In genomic region chr19:42089748-42090595, GRCm38 (mm10) we compare ENCODE assay signal across 8 mouse cellular contexts. TPM values are rescaled to one million over a fixed set of nuclear protein-coding genes. Genes with fewer than 3 reads are reported as not detected.
A peak's percentile ranks its signal among the peaks of the same experiment; 100 is the strongest.
DNase-seq lines count a peak whose midpoint lies in the region; ATAC-seq lines count a peak whose summit lies in the region.

Gene Pi4k2a (plus strand): TSS chr19:42090470.

- H3K4me1 ChIP-seq in heart, embryonic 10.5 days: peaks cover 39% of the 10 kb centered on the region
- peaks cover 36% of the 10 kb centered on the region for H3K4me1 ChIP-seq in kidney, embryonic 15.5 days

- peak within 1 kb of the TSS; percentile 68 for H3K4me2 ChIP-seq in kidney, embryonic 15.5 days

- H3K9me3 ChIP-seq in heart, embryonic 10.5 days: no peaks in the 10 kb centered on the region
- H3K9me3 ChIP-seq in kidney, embryonic 15.5 days (replicated peaks): no peaks in the 10 kb centered on the region

- H3K36me3 ChIP-seq in heart, embryonic 10.5 days: peaks cover 7% of the 10 kb centered on the region
- peaks cover 11% of the 10 kb centered on the region for H3K36me3 ChIP-seq in kidney, embryonic 15.5 days

- H3K4me3 ChIP-seq in heart, embryonic 10.5 days: peak within 1 kb of the TSS; percentile 97
- peak within 1 kb of the TSS; percentile 77 for H3K4me3 ChIP-seq in kidney, embryonic 15.5 days (replicated peaks)

- peak; percentile 97 for ATAC-seq in erythroblast, adult 5-6 weeks (replicated peaks; ENCODE audit: low FRiP score, poor library complexity, severe bottlenecking)
- peak; percentile 98 for ATAC-seq in kidney, embryonic 15.5 days (replicated peaks; ENCODE audit: low FRiP score)
- ATAC-seq in monocyte, adult 5-6 weeks (replicated peaks; ENCODE audit: insufficient number of reproducible peaks, low FRiP score, low TSS enrichment, poor library complexity, severe bottlenecking): peak; percentile 97

- H3K27ac ChIP-seq in heart, embryonic 10.5 days: peak within 1 kb of the TSS; percentile 96
- peak within 1 kb of the TSS; percentile 92 for H3K27ac ChIP-seq in kidney, embryonic 15.5 days

- no peaks in the 10 kb centered on the region for H3K27me3 ChIP-seq in heart, embryonic 10.5 days (ENCODE audit: insufficient read depth, poor library complexity, severe bottlenecking)
- H3K27me3 ChIP-seq in kidney, embryonic 15.5 days: no peaks in the 10 kb centered on the region

- peak; percentile 96 to 97 for DNase-seq in B cell, adult 2 months
- peak; percentile 100 for DNase-seq in brain, adult 2 months (ENCODE audit: low read depth, low spot score)
- peak; percentile 100 for DNase-seq in heart, embryonic 10.5 days (ENCODE audit: low spot score)
- peak; percentile 99 for DNase-seq in liver
- peak; percentile 98 for DNase-seq in spleen, postnatal 4 days (ENCODE audit: low spot score in 2 of 2)

- peak within 1 kb of the TSS; percentile 78 for H3K9ac ChIP-seq in kidney, embryonic 15.5 days

- WGBS in heart, embryonic 10.5 days: 1% methylated on average over 55 of the region's 55 CpGs
- 1% methylated on average over 51 of the region's 55 CpGs for WGBS in kidney, embryonic 15.5 days

RNA-seq across cellular contexts. Expression of gene Pi4k2a, which starts in this region (rescaled TPM):
- total RNA-seq in erythroblast, adult 5-6 weeks (2015; ENCODE audit: low replicate concordance): 4.0 TPM in 2 replicates
- 3.4 and 6.6 TPM in 2 replicates for total RNA-seq in erythroblast, adult 5-6 weeks (2017; ENCODE audit: low replicate concordance)
- polyA plus RNA-seq in heart, embryonic 10.5 days (2016; fragmentation: Nextera tagmentation; extraction: Ambion mirVana): 18.9 and 23.1 TPM in 2 replicates
- polyA plus RNA-seq in kidney, embryonic 15.5 days (2015; fragmentation: Nextera tagmentation; extraction: Ambion mirVana): 27.4 and 27.7 TPM in 2 replicates
- total RNA-seq in monocyte, adult 5-6 weeks (2017): 12.4 to 19.9 TPM (median 16.8 TPM) in 3 replicates

Comparison
In these comparisons a context has a peak if more than half of its experiments do, and no peak if none do; other contexts are left out.
1. Peak in every context shown above with its lines: DNase-seq, ATAC-seq, H3K4me3 ChIP-seq and H3K27ac ChIP-seq.